Mouse (Mus musculus) liver, postnatal 0 days (tissue): ENCODE data around the gene Trim7.

Source experiments
- CTCF ChIP-seq: sonication (generic); IDR thresholded peaks from 2 replicates; pipeline ENCODE4 v1.5.1; 2016; ENCODE audit warnings: antibody characterized with exemption, low read depth
- EP300 ChIP-seq: IDR thresholded peaks from 2 replicates; pipeline ENCODE4 v1.6.1; 2016; ENCODE audit warnings: antibody characterized with exemption, low read depth, mild to moderate bottlenecking

DNA sequence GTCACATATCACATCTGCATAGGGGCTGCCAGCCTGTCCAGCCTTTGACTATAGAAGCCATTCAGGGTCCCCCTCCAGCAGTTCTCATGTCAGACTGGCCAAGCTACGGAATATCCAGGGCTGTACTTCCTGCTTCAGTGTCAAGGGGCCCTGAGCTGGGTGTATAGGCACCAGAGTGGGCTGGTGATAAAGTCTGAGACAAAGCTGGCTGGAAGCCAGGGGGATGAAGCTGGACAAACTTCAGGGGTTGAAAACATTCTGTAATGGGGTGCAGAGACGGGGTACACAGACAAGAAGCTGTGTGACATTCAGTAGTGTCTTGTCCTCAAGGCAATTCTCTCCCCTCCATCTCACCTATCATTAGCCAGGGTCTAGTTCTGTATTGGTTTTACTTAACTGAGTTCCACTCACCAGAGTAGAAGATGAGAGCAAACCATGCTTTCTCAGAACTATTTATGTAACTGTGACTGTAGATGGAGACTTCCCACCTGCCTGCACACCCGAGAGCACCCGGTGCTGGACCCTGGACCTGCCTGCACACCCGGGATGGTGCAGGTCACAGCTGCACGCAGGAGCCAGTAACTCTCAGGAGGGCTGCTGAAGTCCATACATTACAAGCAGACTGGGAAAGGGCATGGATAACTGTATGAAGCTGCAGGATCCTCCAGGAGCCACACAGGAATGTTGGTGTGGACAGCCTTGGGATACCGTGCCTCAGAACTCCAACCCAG lies 43.6 kb downstream of the Trim7 start:
- TF ChIP-seq CTCF (no peak), EP300 (no peak)
